Mouse (Mus musculus): ENCODE results near the gene Cd81. TPM values are rescaled to one million over a fixed set of nuclear protein-coding genes. Genes with fewer than 3 reads are reported as not detected.

The Cd81 gene
- total RNA-seq, 2 experiments from 2014 or later: 77.3 to 201 TPM

GRCm38 (mm10) chr7:143106672-143107465, 54.3 kb downstream of the Cd81 start:
- peak; percentile 63 for ATAC-seq (replicated peaks; ENCODE audit: poor library complexity, severe bottlenecking)

GRCm38 (mm10) chr7:143108200-143108599, 55.7 kb downstream of the Cd81 start:
- ATAC-seq (replicated peaks; ENCODE audit: poor library complexity, severe bottlenecking): no peak

- no peak for ATAC-seq (replicated peaks; ENCODE audit: poor library complexity, severe bottlenecking)
Measured at GRCm38 (mm10) chr7:143108996-143109660, 56.6 kb downstream of the Cd81 start.

- no peak for ATAC-seq (replicated peaks; ENCODE audit: poor library complexity, severe bottlenecking)
Measured at GRCm38 (mm10) chr7:143109696-143110095, 57.2 kb downstream of the Cd81 start.

GRCm38 (mm10) chr7:143110803-143111202, 58.3 kb downstream of the Cd81 start:
- no peak for ATAC-seq (replicated peaks; ENCODE audit: poor library complexity, severe bottlenecking)

GRCm38 (mm10) chr7:143111719-143112118, 59.2 kb downstream of the Cd81 start:
- ATAC-seq (replicated peaks; ENCODE audit: poor library complexity, severe bottlenecking): no peak

GRCm38 (mm10) chr7:143112395-143112794, 59.9 kb downstream of the Cd81 start:
- ATAC-seq (replicated peaks; ENCODE audit: poor library complexity, severe bottlenecking): no peak

GRCm38 (mm10) chr7:143114773-143115172, 62.2 kb downstream of the Cd81 start:
- ATAC-seq (replicated peaks; ENCODE audit: poor library complexity, severe bottlenecking): no peak

- ATAC-seq (replicated peaks; ENCODE audit: poor library complexity, severe bottlenecking): no peak
Measured at GRCm38 (mm10) chr7:143116521-143116920, 64.0 kb downstream of the Cd81 start.

Other genes starting within 250 kb of the Cd81 start
- not detected in 2 replicates for gene Th, start 121.6 kb upstream of the Cd81 start, total RNA-seq (2014; fragmentation: Nextera tagmentation)
- not detected in 2 replicates for gene Th, start 121.6 kb upstream of the Cd81 start, total RNA-seq (2017)
- 2.0 TPM in 2 replicates for gene Ascl2, start 83.5 kb upstream of the Cd81 start, total RNA-seq (2014; fragmentation: Nextera tagmentation)
- gene Ascl2, start 83.5 kb upstream of the Cd81 start, total RNA-seq (2017): 0.34 and 0.82 TPM in 2 replicates
- gene Tspan32, start 47.7 kb upstream of the Cd81 start, total RNA-seq (2014; fragmentation: Nextera tagmentation): 140 and 158 TPM in 2 replicates
- gene Tspan32, start 47.7 kb upstream of the Cd81 start, total RNA-seq (2017): 95.1 and 117 TPM in 2 replicates
- gene Tssc4, start 16.5 kb downstream of the Cd81 start, total RNA-seq (2014; fragmentation: Nextera tagmentation): 28.1 and 62.3 TPM in 2 replicates
- gene Tssc4, start 16.5 kb downstream of the Cd81 start, total RNA-seq (2017): 33.9 and 45.6 TPM in 2 replicates
- not detected in 2 replicates for gene Trpm5, start 41.9 kb downstream of the Cd81 start, total RNA-seq (2014; fragmentation: Nextera tagmentation)
- not detected in 2 replicates for gene Trpm5, start 41.9 kb downstream of the Cd81 start, total RNA-seq (2017)
- gene Kcnq1, start 53.6 kb downstream of the Cd81 start, total RNA-seq (2014; fragmentation: Nextera tagmentation): not detected in 2 replicates
- not detected in 2 replicates for gene Kcnq1, start 53.6 kb downstream of the Cd81 start, total RNA-seq (2017)